Comparison of ENCODE assay signal across 9 mouse cellular contexts in genomic region chr5:99521411-99521810, GRCm38 (mm10).
DNase-seq lines count a peak whose midpoint lies in the region; ATAC-seq and TF ChIP-seq lines count a peak whose summit lies in the region.
"Had no signal": no experiment of that assay in that cellular context is flagged by ENCODE, and none has a peak within 500 bp of the region (broad histone marks: within the 10 kb centered on the region; RNA-seq: fewer than 3 reads in every experiment).

No protein-coding gene starts in this region.

- no peak for TF ChIP-seq EP300 in stomach, postnatal 0 days (optimal IDR thresholded peaks at IDR 0.05)

- intact Hi-C loops in heart, postnatal 10 days (cut with DNase I) = no loop called here
- intact Hi-C loops in left cerebral cortex, postnatal 10 days (cut with DNase I) = no loop called here

- no peaks in the 10 kb centered on the region for H3K36me3 ChIP-seq in heart, embryonic 12.5 days
- H3K36me3 ChIP-seq in stomach, postnatal 0 days (ENCODE audit: control insufficient read depth, insufficient read depth, low read length) = no peaks in the 10 kb centered on the region
- H3K36me3 ChIP-seq: G1E; liver, embryonic 15.5 days had no signal

- H3K9ac ChIP-seq in heart, embryonic 12.5 days = no peak overlapping the region
- no peak overlapping the region for H3K9ac ChIP-seq in stomach, postnatal 0 days (ENCODE audit: low read length)
- H3K9ac ChIP-seq: liver, embryonic 15.5 days had no signal

- H3K4me3 ChIP-seq in heart, embryonic 12.5 days = no peak overlapping the region
- H3K4me3 ChIP-seq in stomach, postnatal 0 days (ENCODE audit: low read depth, low read length) = no peak overlapping the region
- H3K4me3 ChIP-seq: liver, embryonic 15.5 days had no signal

- no peaks in the 10 kb centered on the region for H3K9me3 ChIP-seq in heart, embryonic 12.5 days (replicated peaks)
- no peaks in the 10 kb centered on the region for H3K9me3 ChIP-seq in stomach, postnatal 0 days (ENCODE audit: control insufficient read depth, low read length)
- H3K9me3 ChIP-seq: liver, embryonic 15.5 days had no signal

- TF ChIP-seq CTCF in stomach, postnatal 0 days (IDR thresholded peaks at IDR 0.05; ENCODE audit: low read depth) = no peak

- peak; percentile 32 to 43 for DNase-seq in heart, postnatal 10 days
- DNase-seq in adrenal gland, postnatal 14 days = peak; percentile 29
- peak; percentile 89 for DNase-seq in brain, adult 2 months (ENCODE audit: low read depth, low spot score)
- DNase-seq in left cerebral cortex, postnatal 10 days (ENCODE audit: extremely low spot score in 1 of 2, low spot score in 2 of 2) = peak; percentile 56 to 65
- no peak for DNase-seq in stomach, postnatal 0 days (ENCODE audit: low spot score)

- H3K4me1 ChIP-seq in heart, embryonic 12.5 days (replicated peaks) = peaks cover 37% of the 10 kb centered on the region
- H3K4me1 ChIP-seq in stomach, postnatal 0 days (replicated peaks; ENCODE audit: control insufficient read depth, insufficient read depth) = 0 out of 2 replicates have a peak, but pooled peaks cover 3% of the 10 kb centered on the region

- H3K27ac ChIP-seq in heart, embryonic 12.5 days (ENCODE audit: poor library complexity, severe bottlenecking) = no peak overlapping the region; the same call in 1 of the 2 replicates
- H3K27ac ChIP-seq in stomach, postnatal 0 days (replicated peaks) = no peak overlapping the region
- H3K27ac ChIP-seq: liver, embryonic 15.5 days had no signal

- WGBS in heart, embryonic 12.5 days = 53% methylated on average over 4 of the region's 4 CpGs
- WGBS in stomach, postnatal 0 days = 47% methylated on average over 4 of the region's 4 CpGs

- H3K4me2 ChIP-seq in heart, embryonic 12.5 days = no peak overlapping the region
- no peak overlapping the region for H3K4me2 ChIP-seq in stomach, postnatal 0 days (replicated peaks; ENCODE audit: low read depth)
- H3K4me2 ChIP-seq: liver, embryonic 15.5 days had no signal

- no peaks in the 10 kb centered on the region for H3K27me3 ChIP-seq in heart, embryonic 12.5 days (replicated peaks)
- no peaks in the 10 kb centered on the region for H3K27me3 ChIP-seq in stomach, postnatal 0 days (ENCODE audit: control insufficient read depth, insufficient read depth, low read length)
- H3K27me3 ChIP-seq: liver, embryonic 15.5 days had no signal

- ATAC-seq in heart, embryonic 12.5 days (ENCODE audit: insufficient number of reproducible peaks, low FRiP score) = no peak
- ATAC-seq in stomach, postnatal 0 days (ENCODE audit: low FRiP score, low TSS enrichment) = no peak
- ATAC-seq in megakaryocyte progenitor cell, adult 5-6 weeks (replicated peaks; ENCODE audit: poor library complexity) = no peak
